Mouse (Mus musculus) thymus, postnatal 14 days (tissue): ENCODE data around the gene Psmf1.

Experiments used
- DNase-seq: peaks from one replicate; pipeline ENCODE4 v3.0.0; 2021

Gene Psmf1

DNA sequence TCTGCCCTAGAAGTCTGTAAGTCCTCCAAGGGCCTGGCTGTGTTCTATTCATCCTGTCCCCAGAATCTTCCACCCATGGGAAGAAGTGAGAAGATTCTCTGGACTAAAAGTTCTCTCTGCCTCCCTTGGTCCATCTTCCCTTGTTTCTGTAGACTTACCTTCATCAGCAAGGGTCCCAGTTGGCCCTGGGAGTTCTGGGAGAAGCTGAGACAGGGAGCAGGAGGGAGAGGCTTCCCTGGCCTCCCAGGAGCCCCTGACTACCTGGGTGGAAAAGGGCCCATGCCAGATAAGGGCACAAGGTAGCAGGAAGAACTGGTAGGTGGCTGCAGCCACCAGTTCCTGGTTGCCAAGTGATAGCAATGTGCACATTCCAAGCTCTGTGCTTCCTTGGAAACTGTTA, at the start of gene Psmf1:
Psmf1 (minus strand) TSS at position 342 of the 400 bp plus-strand sequence.
- no peak for DNase-seq

DNA sequence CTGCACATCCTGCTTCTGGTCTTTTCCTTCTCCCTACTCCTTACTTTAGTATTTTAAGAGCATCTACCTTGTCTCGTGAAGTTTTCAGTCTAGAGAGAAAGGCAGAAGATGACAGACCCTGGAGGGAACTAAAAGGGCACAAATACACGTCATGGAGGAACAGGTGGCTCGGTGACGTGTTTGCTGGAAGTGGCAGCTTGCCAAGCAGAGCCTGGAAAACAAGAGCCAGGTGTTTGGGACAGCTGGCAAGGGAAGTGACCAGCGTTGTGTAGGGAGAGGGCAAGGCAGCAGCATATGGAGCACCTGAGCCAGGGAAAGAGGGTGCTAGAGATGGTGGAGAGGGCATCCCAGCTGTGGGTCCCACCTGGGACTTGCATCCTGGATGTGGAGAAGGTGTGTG, 47.2 kb upstream of the Psmf1 start:
- no peak for DNase-seq

DNA sequence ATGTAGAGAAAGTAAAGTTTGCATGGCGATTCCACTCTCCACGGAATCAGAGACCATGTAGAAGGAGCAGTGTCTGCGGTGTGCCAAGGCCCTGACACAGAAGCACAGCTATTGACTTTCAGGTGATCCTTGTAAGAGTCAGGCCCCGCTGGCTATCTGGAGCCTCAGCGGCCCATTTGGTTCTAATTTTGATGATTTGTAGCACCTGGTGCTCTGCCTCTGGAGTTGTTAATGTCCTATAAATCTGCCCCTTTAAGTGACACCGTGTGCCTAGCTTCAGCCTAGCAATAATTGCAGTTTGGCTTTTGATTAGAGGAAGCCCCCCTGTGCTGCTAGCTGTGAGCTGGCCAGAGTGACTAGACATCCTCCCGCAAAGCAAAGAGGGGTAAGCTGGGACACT, 46.2 kb upstream of the Psmf1 start:
- DNase-seq: no peak

DNA sequence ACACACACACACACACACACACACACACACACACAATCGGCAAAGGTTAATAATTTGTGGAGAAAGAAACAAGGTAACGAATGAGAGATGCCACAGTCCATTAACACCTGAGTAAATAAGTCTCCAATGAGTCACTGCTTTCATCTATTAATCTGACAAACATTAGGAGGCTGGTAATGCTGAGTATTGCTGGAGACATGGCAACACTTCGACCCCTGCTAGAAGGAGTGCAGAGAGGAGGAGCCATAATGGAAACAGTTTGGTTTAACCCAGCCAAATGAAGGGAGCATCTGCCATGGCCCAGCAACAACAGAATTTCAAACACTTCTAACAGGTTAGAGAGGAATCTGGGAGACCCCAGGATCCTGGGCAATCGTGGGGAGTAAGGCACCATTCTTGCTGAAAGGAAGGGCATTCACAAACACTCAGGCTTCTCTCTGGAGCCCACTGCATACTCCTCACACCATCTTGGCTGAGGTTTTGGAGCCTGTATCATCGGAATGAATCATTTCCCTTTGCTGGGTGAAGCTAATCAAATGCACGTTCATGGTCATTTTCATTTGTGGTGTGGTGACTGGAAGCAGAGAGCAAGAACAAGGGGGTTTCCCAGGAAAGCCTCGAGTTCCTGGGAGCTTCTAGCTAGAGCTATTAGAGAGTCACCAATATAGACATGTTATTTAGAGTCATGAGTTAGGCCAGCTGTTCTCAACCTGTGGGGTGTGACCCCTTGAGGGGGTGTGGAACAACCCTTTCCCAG, 44.4 kb upstream of the Psmf1 start:
- DNase-seq: no peak

DNA sequence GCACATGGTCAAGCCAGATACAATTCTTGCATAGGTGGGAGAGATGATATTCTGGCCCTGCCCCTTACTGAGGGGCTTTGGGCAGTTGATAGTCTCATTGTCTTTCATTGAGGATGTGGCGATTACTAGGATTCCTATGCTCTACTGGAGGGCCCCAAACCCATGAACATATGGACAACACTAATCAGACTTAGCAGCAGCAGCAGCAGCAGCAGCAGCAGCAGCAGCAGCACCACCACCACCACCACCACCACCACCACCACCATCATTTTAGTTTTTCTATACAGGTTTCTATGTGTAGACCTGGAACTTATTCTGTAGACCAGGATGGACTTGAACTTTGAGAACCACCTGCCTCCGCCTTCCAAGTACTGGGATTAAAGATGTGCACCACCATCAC, 39.5 kb upstream of the Psmf1 start:
- no peak for DNase-seq

DNA sequence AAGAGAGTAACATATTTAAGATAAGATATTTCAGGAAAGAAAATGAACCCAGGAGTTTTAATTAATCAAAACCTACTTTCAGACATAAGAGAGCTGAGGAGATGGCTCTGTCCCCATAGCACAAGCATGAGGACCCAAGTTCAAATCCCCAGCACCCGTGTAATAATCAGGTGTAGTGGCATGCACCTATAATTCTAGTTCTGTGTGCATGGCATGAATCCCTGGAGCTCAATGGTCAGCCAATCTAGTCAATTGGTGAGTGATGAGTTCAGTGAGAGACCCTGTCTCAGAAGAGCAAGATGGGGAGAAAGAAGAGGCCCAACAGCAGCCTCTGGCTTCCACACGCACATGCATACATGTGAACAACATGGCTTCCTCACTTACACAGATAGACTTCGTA, 33.4 kb upstream of the Psmf1 start:
- DNase-seq: no peak

DNA sequence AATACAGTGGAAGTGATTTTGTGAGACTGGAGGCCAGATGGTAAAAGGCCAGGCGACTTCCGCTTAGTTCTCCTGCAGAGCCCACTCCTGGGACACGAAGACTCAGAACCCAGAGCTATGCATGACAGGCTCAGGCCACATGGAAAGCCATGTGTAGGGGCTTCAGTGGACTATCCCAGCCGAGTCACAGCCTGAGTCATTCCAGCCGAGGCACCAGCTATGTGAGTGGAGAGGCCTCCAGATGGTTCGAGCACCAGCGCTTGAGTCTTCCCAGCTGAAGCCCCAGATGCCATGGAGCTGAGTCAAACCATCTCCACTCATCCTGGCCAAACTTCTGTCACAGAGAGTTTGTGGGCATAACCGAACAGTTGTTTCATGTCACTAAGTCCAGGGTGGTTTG, 29.5 kb upstream of the Psmf1 start:
- no peak for DNase-seq

DNA sequence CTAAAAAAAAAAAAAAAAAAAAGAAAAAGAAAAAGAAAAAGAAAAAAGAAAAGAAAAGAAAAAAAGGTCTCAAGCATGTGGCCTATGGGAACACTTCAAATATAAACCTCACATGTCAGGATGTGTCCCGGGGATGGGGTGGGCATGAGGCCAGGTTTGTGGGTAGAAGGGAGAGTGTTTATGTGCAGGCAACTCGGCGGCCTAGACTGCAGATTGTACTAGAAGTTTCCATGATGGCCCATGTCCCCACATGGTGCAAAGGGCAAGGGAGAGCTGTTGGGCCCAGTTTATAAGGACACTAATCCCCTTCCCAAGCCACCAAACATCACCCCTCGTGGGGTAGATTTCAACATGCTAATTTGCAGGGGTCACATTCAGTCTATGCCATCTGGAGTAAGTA, 28.2 kb upstream of the Psmf1 start:
- no peak for DNase-seq

DNA sequence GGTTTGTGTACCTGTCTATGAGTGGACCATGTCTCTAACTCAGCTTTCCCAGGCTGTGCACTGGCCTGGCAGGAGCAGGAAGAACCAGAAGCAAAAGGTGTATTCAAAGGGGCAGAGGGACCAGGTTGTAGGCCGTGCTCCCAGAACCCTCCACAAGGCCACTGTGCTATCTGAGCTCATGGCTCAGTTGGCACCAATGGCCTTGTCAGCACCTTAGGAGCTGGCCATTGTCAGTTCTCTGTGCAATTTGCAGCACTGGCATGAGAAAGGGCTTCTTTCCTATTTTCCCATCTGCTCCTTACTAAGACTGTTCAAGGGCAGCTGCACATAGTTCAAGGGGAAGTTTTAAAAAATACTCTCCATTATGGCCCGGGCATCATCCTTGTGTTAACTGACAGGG, 20.6 kb upstream of the Psmf1 start:
- DNase-seq: no peak

DNA sequence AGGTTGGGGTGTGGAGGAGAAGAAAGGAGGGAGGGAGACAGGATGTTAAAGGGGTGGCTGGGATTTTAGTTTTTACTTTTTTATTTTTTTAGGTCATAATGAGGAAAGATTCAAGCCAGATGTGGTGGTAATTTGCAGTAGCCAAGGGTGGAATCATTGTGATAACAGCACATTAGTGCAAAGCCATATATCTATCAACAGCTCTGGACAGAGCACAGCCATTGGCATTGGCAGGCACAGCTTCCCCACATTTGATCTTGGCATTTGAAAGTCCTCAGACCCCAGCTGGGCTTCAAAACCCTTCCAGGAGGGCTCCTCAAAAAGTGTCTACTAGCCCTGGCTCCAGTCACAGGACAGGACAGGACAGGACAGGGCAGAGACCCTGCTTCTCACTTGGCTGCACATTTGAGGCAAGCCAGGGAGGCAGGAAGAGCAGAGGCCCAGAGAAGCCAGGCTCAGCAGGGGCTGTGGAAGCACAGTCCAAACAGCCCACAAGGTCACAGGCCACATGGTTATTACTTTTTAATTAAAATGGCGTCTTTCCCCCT, 14.9 kb upstream of the Psmf1 start:
- no peak for DNase-seq

DNA sequence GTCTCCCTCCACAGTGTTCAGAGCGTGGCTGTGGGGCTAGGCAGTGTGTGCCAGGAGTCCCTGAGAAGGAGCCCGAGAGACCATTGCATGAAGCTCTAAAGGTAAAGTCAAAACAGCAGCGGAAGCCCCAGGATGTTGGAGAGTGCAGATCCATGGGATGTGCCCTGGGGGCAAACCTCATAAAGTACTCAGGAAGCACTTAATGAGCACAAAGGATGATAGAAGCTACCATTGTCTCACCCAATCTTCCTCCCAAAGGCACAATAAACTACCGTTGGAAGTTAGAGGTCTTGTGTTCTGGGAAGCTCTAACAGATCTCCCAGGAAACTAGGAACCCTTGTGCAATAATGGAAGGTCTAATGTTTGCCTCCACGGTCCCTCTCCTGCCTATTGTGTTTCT, 13.5 kb upstream of the Psmf1 start:
- DNase-seq: no peak

DNA sequence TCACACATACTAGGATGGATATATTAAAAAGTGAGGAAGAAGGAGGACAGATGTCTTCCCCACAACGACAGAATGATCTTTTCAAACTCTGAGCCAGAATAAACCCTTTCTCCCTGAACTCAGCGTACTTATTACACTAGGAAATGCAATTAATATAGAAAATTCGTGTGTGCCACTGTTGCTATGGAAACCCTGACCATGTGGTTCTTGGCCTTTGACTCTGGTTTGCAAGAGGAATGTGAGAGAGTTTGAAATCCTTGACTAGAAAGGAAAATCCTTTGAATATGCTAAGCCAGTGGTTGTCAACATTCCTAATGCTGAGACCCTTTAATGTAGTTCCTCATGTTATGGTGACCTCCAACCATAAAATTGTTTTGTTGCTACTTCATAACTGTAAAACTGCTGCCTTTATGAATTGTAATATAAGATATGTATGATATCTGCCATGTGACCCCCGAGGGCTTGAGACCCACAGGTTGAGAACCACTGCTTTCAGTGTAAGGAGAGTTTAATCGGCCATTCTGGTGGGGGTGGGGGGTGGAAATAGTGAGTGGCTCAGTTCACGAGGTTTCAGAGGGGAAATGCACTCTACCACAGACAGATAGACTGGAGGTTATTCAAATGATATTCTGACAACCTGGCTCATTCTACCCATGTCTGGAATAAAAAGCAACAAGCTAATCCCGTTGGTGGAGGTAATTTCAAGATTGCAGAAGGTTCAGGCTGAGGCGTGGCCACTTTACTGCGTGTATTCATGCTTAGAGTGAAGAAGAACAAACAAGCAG, 12.5 kb upstream of the Psmf1 start:
- DNase-seq: no peak

DNA sequence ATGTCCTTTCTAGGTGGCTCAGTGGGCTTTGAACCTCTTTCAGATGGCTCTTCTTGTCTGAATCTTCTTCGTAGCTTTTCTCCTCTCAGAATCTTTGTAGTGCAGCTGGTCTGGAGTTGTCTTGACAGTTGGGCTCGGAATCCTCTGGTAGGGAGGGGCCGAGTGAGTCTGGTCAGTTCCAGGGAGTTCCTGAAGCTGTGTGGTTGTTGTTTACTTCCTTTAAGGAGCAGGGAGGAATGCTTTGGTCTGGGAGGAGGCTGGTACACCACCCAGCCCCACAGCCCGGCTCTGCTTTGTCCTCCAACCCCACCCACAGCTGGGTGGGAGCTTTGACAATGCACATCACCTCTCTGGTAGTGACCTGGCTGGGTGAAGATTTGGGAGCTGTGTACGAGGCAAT, 7.3 kb upstream of the Psmf1 start:
- no peak for DNase-seq

DNA sequence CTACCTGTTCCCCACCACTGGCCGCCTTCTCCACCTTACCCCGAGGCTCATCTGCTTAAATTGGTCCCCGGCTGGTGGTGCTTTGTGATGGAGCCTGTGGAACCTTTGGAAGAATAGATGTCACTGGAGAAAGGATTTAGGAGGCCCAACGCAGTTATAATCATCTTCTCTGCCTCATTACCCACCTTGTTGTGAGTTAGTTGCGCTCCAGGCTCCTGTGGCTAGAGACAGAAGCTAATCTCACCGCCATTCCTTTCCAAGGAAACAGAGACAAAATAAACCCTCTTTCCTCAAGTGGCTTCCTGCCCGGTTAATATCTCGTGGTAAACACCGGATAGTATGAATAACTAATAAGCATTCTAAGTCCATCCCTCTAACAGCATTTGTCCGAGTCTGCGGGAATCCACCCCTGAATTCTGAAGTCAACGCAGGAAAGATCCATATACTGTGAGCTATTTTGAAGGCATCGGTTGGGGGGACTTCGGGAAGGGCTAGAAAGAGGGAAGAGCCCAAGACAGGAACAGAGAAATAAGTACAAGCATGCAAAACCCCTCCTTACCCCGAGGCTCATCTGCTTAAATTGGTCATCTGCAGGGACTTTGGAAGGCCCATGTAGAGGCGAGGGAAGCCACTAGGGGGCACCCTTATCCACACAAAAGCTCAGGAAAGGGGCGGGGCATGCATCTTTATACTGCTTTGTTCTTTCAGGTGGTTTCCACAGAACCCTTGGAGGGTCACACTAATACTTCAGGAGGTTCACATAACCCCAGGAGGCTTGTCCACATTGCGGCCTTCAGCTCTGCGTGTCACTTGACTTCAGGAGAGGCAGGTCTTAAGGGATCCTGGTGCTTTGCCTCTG, 4.1 kb upstream of the Psmf1 start:
- peak; percentile 78 for DNase-seq

DNA sequence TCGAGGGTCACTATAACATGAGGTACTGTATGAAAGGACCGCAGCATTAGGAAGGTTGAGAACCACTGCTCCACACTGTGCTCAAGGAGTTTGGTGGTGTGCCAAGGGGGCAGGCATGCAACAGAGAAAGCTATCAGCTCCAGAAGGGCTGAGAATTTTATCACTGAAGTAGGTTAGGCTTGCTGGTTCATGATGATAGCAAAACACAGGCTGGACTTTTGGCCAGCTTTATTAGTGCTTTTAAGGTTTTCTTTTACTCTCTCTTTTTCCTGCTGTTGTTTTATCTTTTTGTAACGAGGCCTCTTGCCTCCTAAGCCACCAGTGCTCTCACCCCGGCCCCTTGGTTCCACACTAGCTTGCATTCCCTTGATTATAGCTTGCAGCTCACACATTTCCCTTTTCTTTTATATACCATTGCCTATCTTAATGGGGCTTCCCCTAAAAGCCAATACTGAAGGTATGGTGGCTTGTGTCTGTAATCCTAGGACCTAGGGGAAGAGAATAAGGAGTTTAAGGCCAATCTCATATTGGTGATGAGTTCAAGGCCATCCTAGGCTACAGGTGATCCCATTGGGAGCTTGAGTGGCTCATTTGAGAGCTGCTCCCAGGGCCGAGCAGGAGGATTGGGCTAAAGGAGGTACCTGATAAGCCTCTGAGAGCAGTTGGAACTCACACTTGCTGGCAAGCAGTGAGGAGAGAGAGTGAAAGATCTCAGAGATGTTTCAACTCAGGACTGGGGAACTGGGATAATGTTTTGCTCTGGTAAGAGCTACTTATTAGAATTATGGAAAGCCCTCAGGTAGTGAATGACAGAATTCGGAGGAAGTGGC, 921 bp downstream of the Psmf1 start:
- no peak for DNase-seq

DNA sequence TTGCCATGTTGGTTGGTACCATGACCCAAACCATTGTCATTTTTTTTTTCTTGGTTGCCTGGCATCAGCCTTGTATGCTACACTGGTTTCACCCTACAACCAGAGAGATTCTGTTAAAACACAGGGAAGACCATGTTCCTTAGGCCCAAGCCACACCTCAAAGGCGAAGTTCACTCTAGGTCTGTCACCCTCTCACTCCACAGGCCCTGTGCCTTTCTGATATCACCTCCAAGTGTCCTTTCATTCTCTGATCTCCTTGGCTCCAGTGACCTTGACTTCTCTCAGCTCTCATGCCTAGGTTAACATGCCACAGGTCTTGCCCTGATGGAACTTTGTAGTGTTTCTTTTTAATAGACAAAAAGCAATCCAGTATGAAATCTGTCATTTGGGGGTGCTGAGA, 1.9 kb downstream of the Psmf1 start:
- no peak for DNase-seq

DNA sequence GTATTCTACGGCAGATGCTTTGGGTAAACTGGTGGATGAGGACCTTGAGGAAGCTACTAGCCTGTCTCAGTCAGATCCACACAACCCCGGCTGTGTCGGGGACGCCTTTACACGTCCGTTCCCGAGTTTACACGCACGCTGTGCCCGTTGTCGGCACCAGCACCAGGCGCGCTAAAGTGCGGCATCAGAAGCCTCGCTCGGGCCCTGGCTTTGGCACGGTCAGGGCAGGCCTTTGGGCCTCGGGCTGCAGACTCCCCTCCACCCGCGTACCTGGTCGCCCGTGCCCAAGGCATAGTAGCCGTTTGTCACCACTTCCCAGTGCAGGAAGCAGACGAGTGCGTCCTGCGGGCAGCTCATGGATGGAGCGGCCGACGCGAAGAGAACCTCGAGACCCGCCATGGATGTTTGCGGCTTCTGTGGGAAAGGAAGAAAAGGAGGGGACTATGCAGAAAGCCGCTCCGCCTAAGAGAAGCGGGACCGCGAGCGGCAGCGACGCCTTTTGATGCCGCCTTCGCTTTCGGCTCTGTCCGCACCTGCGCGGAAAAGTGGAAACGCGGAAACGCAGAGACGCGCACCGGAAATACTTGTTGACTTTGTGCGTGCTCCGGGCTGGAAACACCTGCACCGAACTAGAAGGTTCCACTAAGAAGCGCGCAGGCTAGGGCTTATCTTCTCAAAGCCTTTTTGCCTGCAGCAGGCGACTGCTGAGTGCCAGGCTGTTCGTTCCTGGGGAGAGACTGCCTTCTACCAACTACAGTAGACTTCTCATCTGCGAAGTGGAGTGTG, 3.1 kb downstream of the Psmf1 start:
- peak; percentile 90 for DNase-seq

DNA sequence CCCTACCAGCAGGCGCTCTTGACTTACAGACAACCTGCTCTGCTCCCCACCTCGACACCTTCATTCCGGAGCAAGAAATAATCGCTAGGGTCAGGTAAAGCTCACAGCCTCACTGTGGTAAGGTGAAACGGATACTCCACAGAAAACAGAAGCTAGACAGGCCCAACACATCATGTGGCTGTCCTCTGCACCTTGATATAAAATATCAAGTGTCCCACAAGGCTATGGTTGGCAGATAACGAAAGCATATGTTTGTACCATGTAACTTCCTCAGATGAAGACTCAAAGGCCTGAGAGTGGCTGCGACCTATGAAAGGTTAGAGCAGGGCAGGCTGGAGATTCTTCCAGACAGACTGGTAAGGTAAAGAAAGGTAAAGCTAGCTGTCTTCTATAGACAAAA, 4.5 kb downstream of the Psmf1 start:
- no peak for DNase-seq

DNA sequence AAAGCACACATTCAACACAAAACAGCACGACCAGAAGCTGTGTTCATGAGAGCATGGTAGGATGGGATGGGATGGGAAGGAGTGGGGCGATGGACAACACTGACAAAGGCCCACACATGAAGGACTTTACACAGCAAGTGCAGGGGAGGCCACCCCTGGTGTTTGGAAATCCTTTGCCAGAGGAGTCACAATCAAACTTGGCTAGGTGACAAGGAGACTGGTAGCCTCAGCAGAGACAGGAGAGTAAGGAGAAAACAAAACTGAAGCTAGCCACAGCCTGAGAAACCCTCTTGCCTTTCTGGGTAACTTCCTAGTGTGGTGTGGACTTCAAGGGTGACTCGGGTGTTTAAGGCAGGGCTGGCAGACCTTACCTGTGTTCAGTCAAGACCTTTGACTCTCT, 4.9 kb downstream of the Psmf1 start:
- no peak for DNase-seq

DNA sequence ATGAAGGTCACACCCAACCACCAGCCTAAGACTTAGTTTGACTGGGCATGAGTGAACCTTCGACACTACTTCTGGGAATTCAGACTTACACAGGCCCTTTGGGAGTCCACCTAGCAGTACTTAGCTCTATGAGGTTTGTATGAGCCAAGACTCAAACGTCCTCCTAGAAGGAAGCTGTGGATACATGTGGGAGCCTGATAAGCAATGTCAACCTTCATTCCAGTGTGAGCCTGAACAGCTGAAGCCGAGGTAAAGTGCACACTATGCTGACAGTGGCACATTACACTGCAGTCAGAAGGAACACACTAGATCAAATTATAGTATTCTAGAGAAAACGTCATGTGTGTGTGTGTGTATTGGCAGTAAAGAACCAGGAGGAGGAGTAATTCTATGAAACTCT, 5.5 kb downstream of the Psmf1 start:
- DNase-seq: no peak

DNA sequence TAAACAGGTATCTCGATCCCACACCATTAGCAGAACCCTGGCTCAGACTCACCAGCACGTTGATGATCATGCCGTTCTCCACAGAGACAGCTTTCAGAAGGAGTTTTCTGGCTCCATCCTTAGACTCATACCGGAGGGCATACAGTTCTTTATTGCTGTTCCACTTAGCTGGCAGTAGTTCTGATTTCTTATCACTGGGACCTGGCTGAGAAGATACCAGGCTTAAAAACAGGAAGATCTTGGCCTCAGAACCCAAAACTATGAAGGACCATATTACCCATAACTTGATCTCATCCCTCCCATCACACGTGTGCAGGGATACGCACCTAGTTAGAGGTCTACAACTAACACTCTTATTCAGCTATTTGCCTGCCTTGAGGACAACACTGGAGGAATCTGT, 8.6 kb downstream of the Psmf1 start:
- no peak for DNase-seq
